Mouse (Mus musculus): ENCODE measurements around the gene Aunip.

Aunip gene

DNA sequence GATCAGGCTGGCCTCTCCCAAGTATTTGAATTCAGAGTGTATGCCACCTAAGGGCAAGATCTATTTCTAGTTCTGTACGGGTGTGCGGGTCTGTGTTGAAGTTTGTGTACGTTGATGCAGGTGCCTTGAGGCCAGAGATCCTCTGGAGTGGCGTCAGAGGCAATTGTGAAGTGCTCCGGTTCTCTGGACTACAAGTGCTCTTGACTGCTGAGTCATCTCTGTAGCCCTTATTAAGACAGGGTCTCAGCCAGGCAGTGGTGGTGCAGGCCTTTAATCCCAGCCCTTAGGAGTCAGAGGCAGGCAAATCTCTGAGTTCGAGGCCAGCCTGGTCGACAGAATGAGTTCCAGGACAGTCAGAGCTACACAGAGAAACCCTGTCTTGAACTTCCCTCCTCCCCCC, 4.8 kb downstream of the Aunip start:
- DNase-seq (ENCODE audit: low spot score) = no peak

DNA sequence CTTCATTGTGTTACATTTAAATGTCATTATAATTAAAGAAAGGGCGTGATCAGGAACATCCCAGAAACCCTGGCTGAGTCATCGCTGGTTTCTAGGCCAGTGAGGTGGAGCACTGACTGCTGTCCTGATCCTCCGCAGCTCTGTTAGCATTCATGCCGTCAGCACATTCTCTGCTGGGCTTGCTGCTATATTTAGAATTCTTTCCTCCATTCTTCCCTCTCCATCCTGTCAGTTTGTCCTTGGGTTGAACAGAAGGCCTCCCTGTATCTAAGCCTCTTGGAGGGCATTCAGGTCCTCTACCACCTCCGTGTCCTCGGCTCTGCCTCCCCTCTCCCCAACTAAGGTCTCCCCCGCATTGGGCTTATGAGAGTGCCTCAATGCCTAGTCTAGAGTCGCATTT, 6.2 kb downstream of the Aunip start:
- DNase-seq (ENCODE audit: low spot score) = peak; percentile 58

DNA sequence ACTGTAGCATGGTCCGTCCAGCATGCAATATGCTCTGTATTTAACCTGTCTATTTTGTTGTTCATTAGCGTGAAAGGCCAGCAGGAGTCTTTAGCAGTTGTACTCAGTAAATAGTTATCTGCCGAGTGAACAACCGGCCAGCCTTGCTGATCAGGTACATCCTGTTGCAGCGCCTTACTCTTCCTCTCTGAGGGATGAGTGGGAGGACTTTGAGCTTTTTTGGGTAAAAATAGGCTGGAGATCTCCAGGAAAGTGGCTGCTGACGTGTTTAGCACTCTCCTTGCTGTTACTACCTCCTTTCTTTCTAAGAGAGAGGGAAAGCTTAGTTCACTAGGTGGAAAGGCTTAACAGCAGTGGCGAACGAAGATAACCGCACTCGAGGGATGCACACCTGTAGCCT, 6.9 kb downstream of the Aunip start:
- no peak for DNase-seq (ENCODE audit: low spot score)

DNA sequence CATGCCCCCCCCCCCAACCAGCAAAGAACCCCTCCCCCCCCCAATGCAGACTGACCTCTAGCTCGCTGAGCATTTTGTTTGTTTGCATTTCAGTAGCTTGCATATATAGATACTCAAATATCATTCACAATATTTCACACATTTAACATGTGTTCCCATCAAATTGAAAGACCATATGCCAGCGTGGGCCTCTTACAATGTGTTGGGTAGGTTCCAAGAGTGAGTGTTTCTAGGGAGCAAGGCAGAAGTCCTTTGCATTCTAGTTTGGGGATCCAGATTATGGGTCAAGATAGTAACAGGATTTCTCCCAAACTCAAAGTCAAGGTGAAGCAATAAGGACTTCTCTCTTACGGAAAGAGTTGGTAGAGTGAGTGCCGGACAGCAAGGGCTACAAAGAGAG, 7.7 kb downstream of the Aunip start:
- DNase-seq (ENCODE audit: low spot score) = no peak

DNA sequence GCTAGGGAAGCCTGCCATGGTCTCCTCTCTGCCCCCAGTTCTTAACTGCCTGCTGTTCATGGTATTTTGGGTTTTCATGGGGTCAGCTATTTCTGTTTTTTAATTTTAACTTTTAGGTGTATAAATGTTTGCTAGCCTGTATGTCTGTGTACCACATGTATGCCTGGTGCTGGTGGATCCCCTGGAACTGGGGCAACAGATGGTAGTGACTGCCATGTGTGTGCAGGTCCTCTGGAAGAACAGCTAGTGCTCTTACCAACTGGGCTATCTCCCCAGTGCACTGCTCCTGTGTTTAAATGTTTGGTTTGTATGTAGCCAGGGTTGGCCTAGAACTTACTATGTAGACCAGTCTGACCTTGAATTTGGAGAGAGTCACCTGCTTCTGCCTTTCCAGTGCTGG, 8.5 kb downstream of the Aunip start:
- DNase-seq (ENCODE audit: low spot score) = no peak

DNA sequence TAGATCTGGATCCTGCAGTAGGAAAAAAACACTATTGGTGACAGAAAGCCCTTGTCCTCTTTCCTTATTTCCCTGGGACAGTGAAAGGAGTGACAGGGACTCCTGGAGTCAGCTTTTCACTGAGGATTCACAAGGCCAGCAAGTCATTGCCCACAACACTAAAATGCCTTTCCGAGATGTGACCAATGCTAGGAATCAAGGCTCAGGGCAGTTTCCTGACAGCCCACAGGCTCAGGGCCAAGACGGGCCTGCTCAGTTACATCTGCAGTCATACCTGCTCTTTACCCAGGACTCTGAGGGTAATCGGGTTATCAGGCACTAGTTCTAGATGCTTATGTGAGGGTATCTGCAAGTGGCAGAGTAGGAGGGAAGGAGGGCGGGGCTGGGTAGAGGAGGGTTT, 12.6 kb downstream of the Aunip start:
- DNase-seq (ENCODE audit: low spot score) = no peak

DNA sequence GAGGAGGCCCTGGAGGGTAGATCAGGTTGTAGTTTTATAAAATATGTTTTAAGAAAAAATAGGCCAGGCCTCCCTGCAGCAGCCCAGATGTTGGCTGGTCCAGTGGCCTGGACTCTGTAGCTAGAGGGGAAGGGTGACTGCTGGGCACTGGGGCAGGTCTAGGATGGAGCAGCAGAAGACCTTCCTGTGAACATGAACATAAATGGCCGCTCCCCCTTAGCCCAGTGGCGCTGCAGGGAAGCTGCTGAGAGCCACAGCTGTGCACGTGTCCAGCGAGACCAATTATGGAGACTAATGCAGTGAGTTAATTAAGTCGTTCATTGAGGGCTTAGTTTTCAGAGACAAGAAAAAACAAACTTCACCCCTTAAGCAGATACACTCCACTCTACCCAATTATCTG, 15.0 kb downstream of the Aunip start:
- no peak for DNase-seq (ENCODE audit: low spot score)

DNA sequence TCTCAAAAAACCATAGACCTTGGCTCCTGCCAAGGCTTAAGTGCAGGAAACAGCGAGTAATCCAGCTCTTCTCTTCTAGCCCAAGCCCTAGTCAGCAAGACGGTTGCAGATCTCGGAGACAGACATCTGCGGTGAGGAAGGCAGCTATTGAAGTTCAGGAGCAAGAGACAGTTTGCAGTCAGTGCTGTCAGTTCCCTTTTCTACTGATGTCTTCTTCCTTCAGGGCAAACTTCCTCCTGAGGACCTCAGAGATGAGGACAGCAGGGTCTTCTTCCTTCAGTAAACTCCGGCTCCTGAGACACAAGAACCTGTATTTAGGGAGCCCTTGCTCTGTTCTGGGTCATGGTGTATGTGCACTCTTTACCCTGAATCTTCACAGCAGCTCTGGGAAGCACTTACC, 15.4 kb downstream of the Aunip start:
- DNase-seq (ENCODE audit: low spot score) = no peak

DNA sequence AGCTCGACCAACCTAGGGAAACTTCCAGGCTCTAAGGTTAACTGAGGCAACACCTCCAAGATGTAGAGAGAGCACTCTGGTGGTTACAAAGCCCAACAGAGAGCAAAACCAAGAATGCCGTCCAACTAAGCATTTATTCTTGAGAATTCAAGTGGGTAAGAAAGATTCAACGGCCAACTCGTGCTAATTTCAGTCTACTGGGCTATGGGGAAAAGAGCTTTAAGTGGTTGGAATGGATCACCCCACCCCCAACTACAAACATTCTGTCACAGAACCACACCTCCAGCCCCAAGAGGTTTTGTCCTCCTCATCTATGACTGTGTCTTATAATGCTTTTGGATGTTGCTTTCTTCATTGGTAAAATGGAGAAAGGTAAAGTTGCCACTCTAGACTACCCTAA, 22.1 kb downstream of the Aunip start:
- DNase-seq (ENCODE audit: low spot score) = no peak

DNA sequence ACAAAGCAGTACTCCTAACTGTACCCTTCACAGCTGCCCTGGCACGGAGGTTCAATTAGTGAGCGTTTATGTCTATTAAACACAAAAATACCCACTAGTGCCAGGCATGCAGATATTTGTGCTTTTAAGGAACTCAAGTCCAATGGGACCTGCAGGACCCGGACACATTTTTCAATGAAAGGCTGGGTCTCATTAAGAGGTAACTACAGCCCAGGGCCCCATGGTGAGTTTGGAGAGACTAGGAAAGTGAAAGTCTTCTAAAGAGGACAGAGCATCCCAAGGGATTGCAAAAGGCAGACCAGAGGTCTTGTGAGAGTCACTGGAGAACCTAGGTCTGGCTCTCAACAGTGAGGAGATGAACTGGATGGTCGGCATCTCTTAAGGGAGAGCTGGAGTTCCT, 22.6 kb downstream of the Aunip start:
- DNase-seq (ENCODE audit: low spot score) = no peak

DNA sequence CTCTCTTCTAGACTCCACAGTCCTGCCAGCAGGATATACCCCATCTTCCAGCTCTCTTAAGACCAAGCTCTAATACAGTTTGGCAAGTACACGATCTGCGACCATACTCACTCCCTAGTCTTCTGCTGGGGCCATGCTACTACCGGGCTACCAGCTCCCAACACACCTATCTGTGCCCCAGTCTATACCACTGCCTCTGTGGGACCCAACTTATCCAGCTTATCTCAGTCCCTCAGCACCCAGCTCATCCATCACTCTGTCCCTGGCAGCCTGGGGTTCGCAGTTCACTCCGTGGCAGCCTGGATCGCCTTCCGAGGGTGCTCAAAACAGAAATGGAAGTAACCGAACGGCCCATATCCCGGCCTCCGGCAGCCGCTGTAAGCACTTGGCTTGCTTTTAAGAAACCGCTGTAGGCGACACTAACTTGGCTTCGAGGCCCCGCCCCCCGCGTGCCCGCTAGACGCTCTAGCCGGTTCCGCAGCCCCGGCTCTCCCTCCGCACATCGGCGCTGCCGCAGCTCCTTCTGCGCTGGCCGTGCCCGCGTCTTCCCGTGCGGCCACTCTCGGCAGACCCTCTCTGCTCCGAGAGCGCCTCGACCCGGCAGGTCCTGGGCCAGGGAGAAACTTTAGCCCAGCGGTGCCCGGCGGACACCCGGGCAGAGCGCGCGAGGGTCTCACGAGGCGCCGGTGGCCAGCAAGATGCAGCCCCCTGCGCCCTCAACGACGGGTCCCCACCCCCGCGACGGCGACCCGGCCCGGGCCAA, 23.5 kb downstream of the Aunip start:
- DNase-seq (ENCODE audit: low spot score) = peak; percentile 50

DNA sequence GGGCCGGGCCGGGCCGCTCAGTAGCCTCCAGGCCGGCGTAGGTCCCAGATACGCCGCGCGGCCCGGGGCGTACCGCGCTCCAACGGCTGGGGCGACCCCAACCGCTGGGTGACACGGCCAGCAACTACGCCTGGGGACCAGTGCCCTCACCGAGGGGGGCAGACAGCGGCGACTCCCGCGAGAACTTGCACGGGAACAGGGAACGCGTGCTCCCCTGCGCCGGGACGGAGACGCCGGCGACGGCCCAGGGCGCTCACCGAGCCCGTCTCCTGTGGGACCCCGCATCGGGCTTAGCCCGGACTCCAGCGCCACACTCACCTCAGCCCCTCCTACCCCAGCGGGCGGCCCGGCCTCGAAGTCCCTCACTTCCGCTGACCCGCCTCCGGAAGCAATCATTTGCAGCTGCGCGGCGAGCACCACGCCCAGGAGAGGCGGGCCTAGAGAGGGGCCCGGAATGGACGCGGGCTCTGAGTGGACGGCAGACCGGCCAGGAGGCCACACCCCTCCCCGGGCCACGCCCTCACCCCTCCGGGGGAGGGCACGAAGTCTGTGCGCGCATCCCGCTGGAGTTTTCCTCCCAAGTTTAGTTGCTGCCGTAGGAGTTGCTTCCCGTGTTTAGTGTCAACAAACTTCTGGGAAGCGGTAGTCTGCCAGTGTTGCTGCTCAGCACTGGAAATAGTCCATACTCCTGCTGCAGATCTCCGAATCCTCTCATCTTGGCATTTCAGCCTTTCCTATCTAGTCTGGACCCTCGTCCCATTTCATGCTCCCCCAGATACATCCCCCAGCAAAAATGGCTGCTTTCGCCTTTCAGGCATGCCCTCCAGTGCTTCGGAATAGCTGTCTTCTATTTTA, 24.4 kb downstream of the Aunip start, which contains the start of gene Mtfr1l:
Mtfr1l (minus strand) TSS at position 456 of the 855 bp plus-strand sequence.
- DNase-seq (ENCODE audit: low spot score) = peak; percentile 98

DNA sequence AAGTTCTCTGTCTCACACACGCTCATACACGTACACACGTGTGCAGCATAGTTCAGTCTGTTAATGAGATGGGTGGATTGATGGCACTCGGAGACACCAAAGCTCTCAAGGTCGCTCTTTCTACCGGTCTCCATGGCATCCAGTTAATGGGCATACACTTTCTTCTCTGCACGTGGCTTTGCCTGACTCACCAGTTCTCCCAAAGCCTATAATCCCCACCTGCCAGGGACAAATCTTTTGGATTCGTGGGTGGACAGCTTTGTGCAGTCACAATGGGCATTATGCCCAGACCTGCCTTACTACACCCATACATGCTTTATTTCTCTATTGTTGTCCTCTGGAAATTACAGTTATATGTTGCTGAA, 25.0 kb downstream of the Aunip start:
- DNase-seq (ENCODE audit: low spot score) = no peak

DNA sequence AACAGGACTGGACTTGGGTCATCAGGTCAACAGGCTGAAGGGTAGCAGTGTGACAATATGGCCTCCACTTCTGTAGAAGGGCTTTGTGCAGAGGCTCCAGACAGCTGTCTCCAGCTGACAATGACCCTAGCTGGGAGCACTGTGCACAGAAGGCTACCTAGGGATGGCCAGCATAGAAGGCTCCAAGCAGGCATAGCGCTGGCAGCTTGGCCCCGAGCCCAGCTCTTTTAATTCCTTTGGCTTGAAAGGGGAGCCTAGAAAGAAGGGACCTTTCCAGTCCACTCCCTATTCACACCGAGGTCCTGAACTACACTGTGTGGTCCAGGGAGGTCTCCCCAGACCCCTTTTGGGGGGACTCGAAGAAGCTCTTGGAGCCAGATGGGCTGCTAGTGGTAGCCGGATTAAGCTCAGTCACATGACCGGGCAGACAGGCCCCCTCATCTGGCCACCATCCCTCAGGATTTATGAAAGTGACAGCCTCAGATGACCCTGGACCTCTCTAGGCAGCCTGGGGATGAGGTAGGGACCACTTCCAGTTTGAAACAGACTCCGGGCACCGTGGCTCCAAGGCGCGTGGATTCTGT, 28.3 kb downstream of the Aunip start:
- DNase-seq (ENCODE audit: low spot score) = no peak

DNA sequence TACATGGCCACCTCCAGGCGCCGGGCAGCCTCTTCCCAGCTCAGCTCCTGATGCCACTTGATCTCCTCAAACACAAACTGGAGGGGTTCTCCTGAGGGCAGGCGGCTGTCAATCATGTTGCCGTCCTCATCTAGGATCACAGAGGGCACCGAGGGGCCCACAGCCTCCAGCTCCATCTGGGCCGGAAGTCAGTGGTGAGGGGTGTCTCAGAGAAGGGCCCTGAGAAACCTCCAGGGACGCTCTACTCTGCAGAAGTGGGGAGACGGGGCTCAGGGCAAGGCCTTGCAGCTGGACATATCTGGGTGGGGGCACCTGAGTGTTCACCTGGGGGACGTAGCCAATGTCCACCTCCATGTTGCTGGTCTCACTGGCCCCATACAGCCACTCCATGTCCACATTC, 31.9 kb downstream of the Aunip start:
- no peak for DNase-seq (ENCODE audit: low spot score)

DNA sequence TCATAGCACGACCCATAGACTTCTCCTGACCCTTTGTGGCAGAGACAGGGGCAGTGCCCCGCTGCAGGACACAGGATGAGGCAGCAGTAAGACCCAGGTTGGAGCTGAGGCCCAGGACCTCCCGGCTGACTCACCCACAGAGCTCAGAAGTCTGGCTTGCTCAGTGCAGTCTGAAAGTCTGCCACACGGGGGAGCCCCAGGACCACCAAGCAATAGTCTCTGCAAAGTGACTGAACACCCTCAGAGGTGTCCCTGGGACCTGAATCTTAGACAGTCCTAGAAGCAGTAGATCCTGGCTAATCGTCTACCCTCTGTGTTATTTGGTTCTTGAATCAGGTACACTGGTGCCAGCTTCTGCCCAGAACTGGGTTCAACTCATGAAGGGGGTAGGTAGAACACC, 32.5 kb downstream of the Aunip start:
- DNase-seq (ENCODE audit: low spot score) = peak; percentile 73

DNA sequence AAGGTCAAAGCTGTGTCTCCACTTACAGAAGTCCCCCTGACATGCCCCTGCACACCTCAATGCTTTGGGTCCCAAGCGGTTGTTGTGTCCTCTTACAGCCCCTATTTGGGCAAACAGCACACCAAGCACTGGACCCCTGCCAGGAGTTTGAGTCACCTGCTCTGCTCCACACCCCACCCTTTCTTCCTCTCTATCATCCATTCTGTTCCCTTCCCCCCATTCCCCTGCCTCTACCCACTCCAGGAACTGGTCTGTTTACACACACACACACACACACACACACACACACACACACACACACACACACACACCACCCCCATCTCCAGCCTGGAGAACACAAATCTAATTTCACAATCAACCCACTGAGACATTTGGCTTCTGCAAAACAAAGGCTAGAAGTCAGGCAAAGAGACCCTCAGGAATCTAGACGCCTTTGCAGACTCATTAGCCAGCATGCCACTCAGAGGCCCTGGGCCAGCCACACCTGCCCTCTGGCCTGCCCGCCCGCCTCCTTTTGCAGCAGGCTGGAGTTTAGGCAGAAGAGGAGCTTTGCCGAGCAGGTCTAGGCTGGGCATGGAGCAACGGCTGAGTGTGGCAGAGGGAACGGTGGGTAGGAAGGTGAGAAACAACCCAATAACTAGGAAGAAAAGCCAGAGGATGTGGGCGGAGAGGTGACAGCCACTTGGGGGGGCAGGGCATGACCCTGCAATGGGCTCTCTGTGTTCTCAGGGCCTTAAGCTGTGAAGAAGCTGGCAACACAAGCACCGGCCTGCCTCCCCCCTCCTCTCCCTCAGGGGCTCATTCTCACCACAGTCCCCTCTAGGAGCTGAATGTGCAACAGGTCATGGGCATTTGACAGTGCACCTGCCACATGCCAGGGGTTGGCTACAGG, 36.3 kb downstream of the Aunip start:
- DNase-seq (ENCODE audit: low spot score) = no peak

DNA sequence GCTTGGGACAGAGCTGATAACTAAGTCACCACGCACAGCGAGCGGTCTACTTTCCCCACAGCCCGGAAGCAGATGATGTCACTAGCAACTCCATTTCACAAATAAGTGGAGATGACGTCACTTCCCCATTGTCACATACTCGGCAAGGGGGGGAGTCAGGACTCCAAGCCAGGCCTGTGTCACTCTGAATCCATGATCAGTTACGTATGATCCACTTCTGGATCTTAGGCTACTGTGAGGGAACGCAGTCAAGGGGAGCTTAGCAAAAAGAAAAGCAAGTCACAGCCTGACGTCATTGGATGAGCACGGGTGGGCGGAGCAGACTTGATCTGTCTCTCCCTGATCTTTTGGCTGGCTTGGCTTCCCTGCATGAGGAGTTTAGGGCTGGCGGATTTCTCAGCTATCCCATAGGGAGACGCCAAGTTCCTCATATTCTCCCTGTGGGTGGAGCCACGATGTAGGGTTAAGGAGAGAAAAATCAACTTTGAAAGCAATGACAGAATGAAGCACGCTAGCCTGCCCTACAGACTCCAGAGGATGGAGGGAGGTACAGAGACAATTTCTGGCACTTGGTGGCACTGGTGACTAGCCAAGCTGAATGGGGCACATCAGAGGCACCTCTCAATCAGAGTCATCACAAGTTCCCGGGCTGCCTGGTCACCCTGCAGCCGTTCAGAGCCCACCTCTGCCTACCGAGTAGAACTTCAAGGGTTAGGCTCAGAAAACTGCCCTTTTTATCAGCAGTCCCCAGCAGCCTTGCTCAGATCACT, 37.6 kb downstream of the Aunip start:
- DNase-seq (ENCODE audit: low spot score) = no peak

DNA sequence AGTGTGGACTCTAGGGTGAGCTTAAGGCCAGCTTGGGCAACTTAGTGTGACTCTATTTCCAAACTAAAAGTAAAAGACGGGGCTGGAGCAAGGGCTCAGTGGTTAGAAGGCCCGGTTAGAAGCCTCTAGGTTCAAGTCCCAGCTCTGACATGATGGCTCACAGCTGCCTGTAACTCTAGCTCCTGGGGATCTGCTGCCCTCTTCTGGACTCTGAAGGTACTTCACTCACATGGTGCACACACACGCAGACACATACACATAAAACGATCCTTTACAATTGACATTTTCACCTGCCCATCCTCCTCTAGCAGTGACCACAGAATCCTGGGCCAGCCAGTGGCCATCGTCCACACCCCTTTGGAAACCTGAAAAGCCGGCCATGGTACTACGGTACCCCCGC, 39.1 kb downstream of the Aunip start:
- no peak for DNase-seq (ENCODE audit: low spot score)

DNA sequence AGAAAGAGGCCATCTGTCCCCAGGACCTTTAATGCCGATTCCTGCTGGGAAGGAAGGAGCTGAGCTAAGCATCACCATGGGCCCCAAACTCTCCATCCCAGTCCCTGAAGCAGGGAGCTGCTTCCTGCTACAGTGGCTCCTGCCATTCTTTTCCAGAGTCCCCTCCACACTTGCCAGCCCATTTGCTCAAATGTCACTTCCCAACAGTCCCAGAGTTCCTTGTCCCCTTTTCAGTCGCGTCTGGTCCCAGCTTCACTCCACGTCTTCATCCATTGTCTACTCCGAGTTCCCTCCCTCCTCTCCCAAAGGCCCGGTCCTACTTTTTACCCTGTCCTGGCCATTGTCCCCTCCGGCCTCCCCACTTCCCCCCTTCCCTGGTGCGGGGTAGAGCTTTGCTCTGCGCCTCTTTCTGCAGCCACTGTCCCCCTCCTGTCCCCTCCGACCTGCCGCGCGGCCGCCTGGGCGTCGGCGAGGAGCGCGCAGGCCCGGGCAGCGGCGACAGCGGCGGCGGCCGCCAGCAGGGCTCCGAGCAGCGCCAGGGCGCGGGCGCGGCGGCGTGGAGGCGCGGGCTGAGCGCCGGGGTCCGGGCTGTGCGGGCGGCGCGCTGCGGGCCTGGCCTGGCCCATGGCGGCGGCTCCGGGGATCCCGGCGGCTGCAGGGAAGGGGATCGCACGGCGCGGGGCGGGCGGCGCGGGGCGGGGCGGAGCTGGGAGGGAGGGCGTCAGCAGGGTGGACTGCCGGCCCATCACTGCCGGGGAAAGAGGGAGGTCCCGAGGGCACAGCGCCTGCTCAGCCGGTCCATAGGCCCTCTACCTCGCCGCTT, 40.9 kb downstream of the Aunip start, which contains the start of gene Selenon:
Selenon (minus strand) TSS at position 673 of the 823 bp plus-strand sequence.
- peak; percentile 70 for DNase-seq (ENCODE audit: low spot score)

Data from ovary, adult 18-20 months (tissue).